Mouse (Mus musculus) myocyte (in vitro differentiated cells): ENCODE measurements around the gene Sfswap.

Experiments
- CEBPB ChIP-seq: IDR thresholded peaks from 2 replicates; pipeline ENCODE4 v1.6.1; 2011; ENCODE audit warnings: mild to moderate bottlenecking, moderate library complexity; ENCODE audit not compliant: poor library complexity, insufficient read depth, severe bottlenecking
- E2F4 ChIP-seq: IDR thresholded peaks from one replicate; pipeline ENCODE4 v1.6.1; 2011; ENCODE audit warnings: mild to moderate bottlenecking, control low read depth, moderate library complexity; ENCODE audit not compliant: insufficient read depth
- MAX ChIP-seq: IDR thresholded peaks from one replicate; pipeline ENCODE4 v1.6.1; 2011; ENCODE audit warnings: low read depth, mild to moderate bottlenecking, control low read depth
- MYOD1 ChIP-seq, 3 experiments: IDR thresholded peaks; one replicate each; pipeline ENCODE4 v1.6.1; 2011; ENCODE audit warnings: control low read depth in 2 of 3, low read depth in 2 of 3, mild to moderate bottlenecking in 2 of 3, moderate library complexity in 1 of 3; ENCODE audit not compliant: insufficient read length in 2 of 3, control insufficient read depth in 1 of 3
- MYOG ChIP-seq, 3 experiments: IDR thresholded peaks; one replicate each; pipeline ENCODE4 v1.6.1; 2011; ENCODE audit warnings: control low read depth in 2 of 3, low read depth in 2 of 3, mild to moderate bottlenecking in 2 of 3; ENCODE audit not compliant: insufficient read length in 2 of 3, control insufficient read depth in 1 of 3, insufficient read depth in 1 of 3
- POLR2A ChIP-seq: IDR thresholded peaks from one replicate; pipeline ENCODE4 v1.6.1; 2011; ENCODE audit warnings: low read depth, mild to moderate bottlenecking, control low read depth, moderate library complexity; ENCODE audit not compliant: insufficient read length
- POLR2AphosphoS2 ChIP-seq: IDR thresholded peaks from one replicate; pipeline ENCODE4 v1.6.1; 2011; ENCODE audit warnings: low read depth, control low read depth; ENCODE audit not compliant: insufficient read length
- REST ChIP-seq: IDR thresholded peaks from one replicate; pipeline ENCODE4 v1.6.1; 2011; ENCODE audit warnings: mild to moderate bottlenecking, control low read depth, moderate library complexity; ENCODE audit not compliant: insufficient read depth, insufficient read length
- TCF12 ChIP-seq: IDR thresholded peaks from one replicate; pipeline ENCODE4 v1.6.1; 2011; ENCODE audit warnings: mild to moderate bottlenecking, control low read depth; ENCODE audit not compliant: poor library complexity, insufficient read depth, severe bottlenecking
- TCF3 ChIP-seq: IDR thresholded peaks from one replicate; pipeline ENCODE4 v1.6.1; 2011; ENCODE audit warnings: low read depth, control low read depth; ENCODE audit not compliant: insufficient read length

DNA sequence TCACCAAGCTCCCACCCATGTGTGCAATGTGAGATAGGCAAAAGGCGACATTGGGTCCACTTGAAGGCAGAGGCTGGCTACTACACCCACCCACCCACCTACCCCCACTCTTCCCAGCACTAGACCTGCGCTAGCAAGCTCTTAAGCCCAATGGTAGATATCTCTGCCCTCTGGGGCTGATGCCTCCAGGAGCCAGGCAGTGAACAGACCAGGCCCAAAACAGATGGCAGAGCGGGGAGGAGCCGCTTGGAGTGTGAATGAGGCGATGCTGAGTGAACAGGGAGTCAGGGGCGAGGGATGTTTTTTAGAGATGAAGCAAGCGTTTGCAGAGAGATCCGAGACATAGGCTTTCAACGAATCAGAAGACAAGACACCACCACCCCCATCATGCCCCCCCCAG lies 79.6 kb downstream of the Sfswap start:
- TF ChIP-seq POLR2A (no peak), E2F4 (no peak), MYOD1 (IDR thresholded peaks at IDR 0.05; ENCODE audit: control insufficient read depth in 1 of 3, insufficient read length in 2 of 3, low read depth in 2 of 3) (no peak), TCF3 (no peak), CEBPB (no peak), MAX (no peak), TCF12 (no peak), MYOG (IDR thresholded peaks at IDR 0.05; ENCODE audit: control insufficient read depth in 1 of 3, insufficient read depth in 1 of 3, insufficient read length in 2 of 3, low read depth in 2 of 3) (no peak), POLR2AphosphoS2 (no peak), REST (no peak)
